Mouse (Mus musculus): ENCODE measurements around the gene Psg25.

GRCm38 (mm10) chr7:18533420-18533819 is 1.4 kb upstream of the Psg25 start:
- TF ChIP-seq CTCF (IDR thresholded peaks at IDR 0.05; ENCODE audit: extremely low read depth, insufficient read depth, insufficient read length, insufficient replicate concordance) (no peak), POLR2A (IDR thresholded peaks at IDR 0.05; ENCODE audit: low read depth, low read length) (no peak)
